Comparison of ENCODE assay signal across 37 mouse cellular contexts in genomic region chr15:84738246-84738645, GRCm38 (mm10). TPM values are rescaled to one million over a fixed set of nuclear protein-coding genes. Genes with fewer than 3 reads are reported as not detected.
"Had no signal": no experiment of that assay in that cellular context is flagged by ENCODE, and none has a peak within 500 bp of the region (broad histone marks: within the 10 kb centered on the region; RNA-seq: fewer than 3 reads in every experiment).

No protein-coding gene starts in this region.

- H3K36me3 ChIP-seq: heart, embryonic 12.5 days; heart, embryonic 13.5 days; heart, embryonic 15.5 days; hindbrain, embryonic 10.5 days; hindbrain, embryonic 12.5 days; hindbrain, embryonic 13.5 days; hindbrain, embryonic 15.5 days; intestine, embryonic 15.5 days; kidney, embryonic 15.5 days had no signal

- H3K27ac ChIP-seq: heart, embryonic 10.5 days; heart, embryonic 13.5 days; heart, embryonic 15.5 days; hindbrain, embryonic 10.5 days; hindbrain, embryonic 12.5 days; hindbrain, embryonic 13.5 days; hindbrain, embryonic 14.5 days; hindbrain, embryonic 15.5 days; hindbrain, postnatal 0 days; intestine, embryonic 15.5 days; kidney, embryonic 15.5 days; kidney, postnatal 0 days; layer of hippocampus, adult 2 months had no signal

- H3K9ac ChIP-seq: heart, embryonic 12.5 days; heart, embryonic 13.5 days; heart, embryonic 15.5 days; hindbrain, embryonic 12.5 days; hindbrain, embryonic 13.5 days; hindbrain, embryonic 14.5 days; hindbrain, embryonic 15.5 days; intestine, embryonic 15.5 days; kidney, embryonic 15.5 days had no signal

- H3K4me1 ChIP-seq: heart, embryonic 15.5 days; intestine, embryonic 15.5 days; kidney, embryonic 15.5 days had no signal

- DNase-seq: heart, postnatal 10 days; heart, postnatal 14 days; heart, postnatal 36 days; heart, postnatal 4 days; kidney, adult 11 months; kidney, adult 18-20 months; kidney, adult 2 months; kidney, adult 8-10 months; kidney, adult 9 months; kidney, postnatal 10 days; kidney, postnatal 14 days; kidney, postnatal 25 days; kidney, postnatal 36 days; kidney, postnatal 4 days; layer of hippocampus, adult 9-11 months; layer of hippocampus, postnatal 36 days had no signal

- H3K4me3 ChIP-seq: heart, embryonic 10.5 days; heart, embryonic 12.5 days; heart, embryonic 13.5 days; heart, embryonic 15.5 days; hindbrain, embryonic 10.5 days; hindbrain, embryonic 12.5 days; hindbrain, embryonic 13.5 days; hindbrain, embryonic 15.5 days; intestine, embryonic 15.5 days; kidney, embryonic 15.5 days; layer of hippocampus, adult 2 months had no signal

- H3K4me2 ChIP-seq: heart, embryonic 11.5 days; heart, embryonic 12.5 days; heart, embryonic 13.5 days; heart, embryonic 15.5 days; hindbrain, embryonic 12.5 days; hindbrain, embryonic 13.5 days; hindbrain, embryonic 14.5 days; hindbrain, embryonic 15.5 days; intestine, embryonic 15.5 days; kidney, embryonic 15.5 days had no signal

- H3K27me3 ChIP-seq: heart, embryonic 12.5 days; heart, embryonic 13.5 days; heart, embryonic 15.5 days; hindbrain, embryonic 12.5 days; hindbrain, embryonic 13.5 days; hindbrain, embryonic 15.5 days; intestine, embryonic 15.5 days; kidney, embryonic 15.5 days had no signal

- ATAC-seq: hindbrain, embryonic 16.5 days; hindbrain, postnatal 0 days; inflammation-experienced regulatory T-cells, adult 6 months; intestine, embryonic 15.5 days; intestine, embryonic 16.5 days; intestine, postnatal 0 days had no signal

- H3K9me3 ChIP-seq: heart, embryonic 10.5 days; heart, embryonic 13.5 days; heart, embryonic 15.5 days; hindbrain, embryonic 13.5 days; hindbrain, embryonic 15.5 days; intestine, embryonic 15.5 days; kidney, embryonic 15.5 days had no signal

RNA-seq across cellular contexts. Expression of gene Arhgap8, which starts 18.4 kb away (rescaled TPM):
- total RNA-seq: hematopoietic stem cell, adult 5-6 weeks; layer of hippocampus, postnatal 14 days had no signal
